Mouse (Mus musculus): ENCODE measurements at regions not wholly inside any gene's neighbourhood (a gene's known extent, or its start where the extent isn't known, plus 50 kb on each side); places are given as distances from the start of the nearest gene placed in this dataset.

DNA sequence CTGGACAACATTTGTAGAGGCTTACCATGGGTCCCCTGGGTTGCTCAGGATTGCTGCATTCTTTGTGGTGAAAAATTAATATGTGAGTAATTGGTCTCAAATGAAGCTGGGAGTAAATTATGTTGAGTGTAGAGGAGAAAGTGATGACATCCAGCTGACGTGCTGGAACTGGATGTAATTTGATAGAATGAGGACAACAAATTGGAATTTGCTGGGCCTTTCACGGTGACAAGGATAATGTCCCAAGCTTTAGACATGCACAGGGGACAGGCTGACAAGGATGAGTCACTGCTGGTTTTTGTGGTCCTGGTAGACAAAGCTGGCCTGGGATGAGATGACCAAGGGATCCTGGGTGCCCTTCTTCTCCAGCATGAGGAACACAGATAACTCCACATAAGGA is 357.9 kb upstream of the Mki67 start:
- H3K4me3 ChIP-seq (ENCODE audit: low read depth, low read length): no peak overlapping the region
- H3K9ac ChIP-seq (ENCODE audit: low read length): no peak overlapping the region
- DNase-seq (ENCODE audit: low spot score) (no peak), ATAC-seq (replicated peaks; ENCODE audit: low FRiP score, low TSS enrichment, low read depth) (no peak)
- no peaks in the 10 kb centered on the region for H3K9me3 ChIP-seq (ENCODE audit: control insufficient read depth, low read length)
- H3K27ac ChIP-seq (ENCODE audit: low read depth): no peak overlapping the region
- no peaks in the 10 kb centered on the region for H3K36me3 ChIP-seq (ENCODE audit: control insufficient read depth, insufficient read depth, low read length)
- no peak overlapping the region for H3K4me2 ChIP-seq (ENCODE audit: low read length)
- WGBS: 86% methylated on average over 2 of the region's 2 CpGs
- no peaks in the 10 kb centered on the region; the same call in 1 of the 2 replicates for H3K4me1 ChIP-seq (replicated peaks; ENCODE audit: control insufficient read depth, insufficient read depth, low read length)
- H3K27me3 ChIP-seq (replicated peaks; ENCODE audit: control insufficient read depth, insufficient read depth, low read length): no peaks in the 10 kb centered on the region

DNA sequence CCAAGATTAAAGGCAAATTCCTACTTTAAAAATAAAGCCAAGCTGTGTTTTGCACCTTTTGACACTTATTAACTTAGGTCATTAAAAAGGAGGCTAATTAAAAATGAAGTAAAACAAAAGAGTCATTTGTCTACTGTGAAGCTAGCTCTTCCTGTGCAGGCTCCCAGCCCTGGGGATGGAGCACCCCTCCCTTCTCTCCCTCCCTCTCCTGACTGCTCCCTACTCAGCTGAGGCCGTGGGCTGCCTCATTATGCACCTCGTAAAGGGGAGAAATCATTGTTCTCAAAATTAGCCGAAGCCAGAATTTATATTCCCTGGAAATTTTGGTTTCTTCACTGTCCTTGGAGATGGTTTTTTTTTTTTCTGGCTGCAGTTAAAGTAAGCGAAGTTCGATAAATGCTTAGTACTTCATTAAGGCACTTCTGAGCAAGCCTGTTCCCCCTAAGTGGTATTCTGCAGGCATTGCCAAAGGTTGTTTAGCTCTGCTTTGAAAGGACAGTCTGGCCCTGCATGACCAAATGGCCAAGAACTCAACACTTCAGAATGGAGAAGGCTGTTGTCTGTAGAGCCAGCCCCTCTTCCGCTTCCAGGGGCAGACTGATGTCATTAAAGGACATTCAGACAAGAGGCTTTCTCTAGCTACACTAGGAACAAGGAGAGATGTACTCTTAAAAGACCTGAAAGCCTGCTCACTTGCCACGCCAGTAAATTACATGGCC is 365.5 kb upstream of the Mki67 start:
- WGBS: 49% methylated on average over 7 of the region's 7 CpGs
- no peak for ATAC-seq (replicated peaks; ENCODE audit: low FRiP score, low TSS enrichment, low read depth)

DNA sequence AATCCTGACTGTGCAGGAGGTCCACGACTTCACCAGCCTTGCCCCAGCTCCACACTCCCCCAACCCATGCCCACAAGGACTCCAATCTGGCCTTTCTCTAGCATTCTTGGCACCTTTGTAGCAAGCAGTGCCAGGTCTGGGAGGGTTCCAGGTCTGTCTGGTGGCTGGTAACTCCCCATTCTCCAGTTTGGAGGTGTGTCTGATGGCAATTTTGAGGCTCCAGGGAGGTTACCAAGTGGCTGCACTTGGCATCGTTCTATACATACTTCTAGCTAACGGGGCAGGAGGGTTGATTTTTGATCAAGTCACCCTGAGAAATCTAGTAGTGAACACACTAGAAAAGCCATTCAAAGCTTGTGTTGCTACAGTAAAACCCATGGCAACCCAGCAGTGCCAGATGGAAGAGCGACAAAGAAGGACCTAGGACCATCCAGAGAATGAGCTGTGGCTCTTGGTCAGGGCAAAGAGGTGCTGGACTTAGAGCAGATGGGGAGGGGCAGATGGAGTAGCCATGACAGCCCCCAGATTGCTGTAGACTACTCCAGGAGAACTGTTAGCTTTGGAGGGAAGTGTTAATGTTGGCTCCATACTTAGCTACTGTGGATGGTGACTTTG is 366.2 kb upstream of the Mki67 start:
- 83% methylated on average over 4 of the region's 4 CpGs for whole genome bisulfite sequencing
- H3K4me3 ChIP-seq (ENCODE audit: low read depth, low read length): no peak overlapping the region
- H3K27me3 ChIP-seq (replicated peaks; ENCODE audit: control insufficient read depth, insufficient read depth, low read length): no peaks in the 10 kb centered on the region
- peaks cover 7% of the 10 kb centered on the region; the same call in 1 of the 2 replicates for H3K4me1 ChIP-seq (replicated peaks; ENCODE audit: control insufficient read depth, insufficient read depth, low read length)
- no peaks in the 10 kb centered on the region for H3K9me3 ChIP-seq (ENCODE audit: control insufficient read depth, low read length)
- ATAC-seq (replicated peaks; ENCODE audit: low FRiP score, low TSS enrichment, low read depth) (no peak), DNase-seq (ENCODE audit: low spot score) (no peak)
- H3K9ac ChIP-seq (ENCODE audit: low read length): no peak overlapping the region
- H3K27ac ChIP-seq (ENCODE audit: low read depth): no peak overlapping the region
- H3K36me3 ChIP-seq (ENCODE audit: control insufficient read depth, insufficient read depth, low read length): no peaks in the 10 kb centered on the region
- H3K4me2 ChIP-seq (ENCODE audit: low read length): no peak overlapping the region

More for the DNA sequence above, 365.5 kb upstream of the Mki67 start:
- H3K9ac ChIP-seq (ENCODE audit: low read length): no peak overlapping the region
- H3K4me1 ChIP-seq (replicated peaks; ENCODE audit: control insufficient read depth, insufficient read depth, low read length): peaks cover 7% of the 10 kb centered on the region; the same call in 1 of the 2 replicates
- H3K4me3 ChIP-seq (ENCODE audit: low read depth, low read length): no peak overlapping the region
- H3K27me3 ChIP-seq (replicated peaks; ENCODE audit: control insufficient read depth, insufficient read depth, low read length): no peaks in the 10 kb centered on the region
- H3K36me3 ChIP-seq (ENCODE audit: control insufficient read depth, insufficient read depth, low read length): no peaks in the 10 kb centered on the region
- no peaks in the 10 kb centered on the region for H3K9me3 ChIP-seq (ENCODE audit: control insufficient read depth, low read length)
- H3K27ac ChIP-seq (ENCODE audit: low read depth): no peak overlapping the region
- H3K4me2 ChIP-seq (ENCODE audit: low read length): no peak overlapping the region
- DNase-seq (ENCODE audit: low spot score): no peak

DNA sequence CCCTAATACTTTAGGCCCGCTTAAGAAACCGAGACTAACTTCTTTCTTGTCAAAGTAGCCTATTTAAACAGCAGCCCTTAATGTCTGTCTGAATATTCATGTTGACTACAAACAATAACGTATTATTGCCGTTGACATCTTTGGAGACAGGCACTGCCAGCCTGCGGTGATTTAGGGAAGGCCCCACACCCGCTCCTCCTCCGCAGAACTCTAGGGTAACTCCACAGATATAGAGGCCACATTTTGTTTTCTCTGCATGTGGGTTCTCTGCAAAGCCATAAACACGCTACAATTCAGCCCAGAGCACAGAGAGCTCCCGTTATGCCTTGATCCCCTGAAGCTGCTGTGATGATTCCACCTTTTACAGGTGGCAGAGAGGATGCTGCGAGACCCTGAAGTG is 366.8 kb upstream of the Mki67 start:
- Histone ChIP-seq H3K4me1 (replicated peaks; ENCODE audit: control insufficient read depth, insufficient read depth, low read length) (peaks cover 7% of the 10 kb centered on the region; the same call in 1 of the 2 replicates), H3K9me3 (ENCODE audit: control insufficient read depth, low read length) (no peaks in the 10 kb centered on the region), H3K9ac (ENCODE audit: low read length) (no peak overlapping the region), H3K4me2 (ENCODE audit: low read length) (no peak overlapping the region), H3K27me3 (replicated peaks; ENCODE audit: control insufficient read depth, insufficient read depth, low read length) (no peaks in the 10 kb centered on the region), H3K4me3 (ENCODE audit: low read depth, low read length) (no peak overlapping the region), H3K36me3 (ENCODE audit: control insufficient read depth, insufficient read depth, low read length) (no peaks in the 10 kb centered on the region), H3K27ac (ENCODE audit: low read depth) (no peak overlapping the region)
- ATAC-seq (replicated peaks; ENCODE audit: low FRiP score, low TSS enrichment, low read depth) (no peak), DNase-seq (ENCODE audit: low spot score) (no peak)
- 81% methylated on average over 10 of the region's 10 CpGs for WGBS

DNA sequence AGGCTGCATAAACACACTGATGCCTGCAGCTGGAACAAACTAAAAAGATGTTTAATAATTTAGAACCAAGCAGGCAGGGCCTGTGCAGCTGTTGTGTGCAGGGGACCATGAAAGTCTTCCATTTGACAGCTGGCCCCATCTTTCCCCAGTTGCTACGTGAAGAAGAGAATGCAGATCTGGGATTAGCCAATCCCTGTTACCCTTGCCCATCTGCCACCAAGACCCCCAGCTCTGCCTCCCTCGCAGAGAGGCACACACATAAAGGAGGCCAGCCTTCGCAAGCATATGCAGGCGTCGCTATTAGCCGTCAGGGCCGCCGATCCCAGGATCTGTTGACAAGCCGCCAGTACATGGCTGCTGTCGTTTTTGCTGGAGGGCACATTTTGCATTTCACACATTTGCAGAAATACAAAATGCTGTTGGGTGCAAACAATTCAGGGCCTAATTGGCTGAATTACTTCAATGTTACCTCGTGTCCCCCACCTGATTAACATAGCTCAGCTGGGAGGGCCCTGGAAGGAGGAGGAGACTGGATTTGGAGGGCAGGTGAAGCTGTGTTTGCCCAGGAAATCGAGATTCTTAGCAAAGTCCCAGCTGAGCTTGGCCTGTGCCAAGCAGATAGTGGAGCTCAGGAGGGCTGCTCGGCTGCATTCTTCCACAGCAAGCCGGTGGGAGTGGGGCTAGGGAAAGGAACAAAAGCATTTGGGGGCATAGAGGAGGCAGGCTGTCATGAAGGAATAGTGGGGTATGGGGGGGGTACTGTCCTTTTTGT is 367.6 kb upstream of the Mki67 start:
- H3K9ac ChIP-seq (ENCODE audit: low read length): no peak overlapping the region
- H3K27me3 ChIP-seq (replicated peaks; ENCODE audit: control insufficient read depth, insufficient read depth, low read length): no peaks in the 10 kb centered on the region
- ATAC-seq (replicated peaks; ENCODE audit: low FRiP score, low TSS enrichment, low read depth): no peak
- no peak overlapping the region for H3K27ac ChIP-seq (ENCODE audit: low read depth)
- no peaks in the 10 kb centered on the region for H3K9me3 ChIP-seq (ENCODE audit: control insufficient read depth, low read length)
- H3K4me1 ChIP-seq (replicated peaks; ENCODE audit: control insufficient read depth, insufficient read depth, low read length): peaks cover 7% of the 10 kb centered on the region; the same call in 1 of the 2 replicates
- WGBS: 43% methylated on average over 14 of the region's 14 CpGs
- no peak for DNase-seq (ENCODE audit: low spot score)
- no peak overlapping the region for H3K4me2 ChIP-seq (ENCODE audit: low read length)
- no peak overlapping the region for H3K4me3 ChIP-seq (ENCODE audit: low read depth, low read length)
- no peaks in the 10 kb centered on the region for H3K36me3 ChIP-seq (ENCODE audit: control insufficient read depth, insufficient read depth, low read length)

DNA sequence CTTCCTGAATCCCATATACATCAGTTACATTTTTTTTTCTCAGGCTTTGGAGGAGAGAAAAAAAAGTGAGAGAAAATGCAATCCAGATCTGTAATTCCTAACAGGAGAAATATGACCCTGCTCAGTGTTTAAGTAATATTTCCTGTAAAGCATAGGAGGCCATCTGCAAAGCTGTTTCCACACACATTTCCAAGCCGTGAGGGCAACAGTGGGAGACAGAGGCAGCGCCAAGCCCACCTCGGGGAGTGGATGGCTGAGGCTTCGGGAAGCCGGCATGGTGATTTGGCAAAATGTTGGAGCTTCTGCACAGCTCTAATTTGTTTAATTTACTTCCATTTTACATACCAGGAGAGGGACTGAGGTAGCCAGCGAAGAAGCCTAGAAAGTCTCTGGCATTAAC is 372.6 kb upstream of the Mki67 start:
- Histone ChIP-seq H3K9ac (ENCODE audit: low read length) (no peak overlapping the region), H3K4me1 (replicated peaks; ENCODE audit: control insufficient read depth, insufficient read depth, low read length) (peaks cover 6% of the 10 kb centered on the region; the same call in 1 of the 2 replicates), H3K9me3 (ENCODE audit: control insufficient read depth, low read length) (no peaks in the 10 kb centered on the region), H3K27me3 (replicated peaks; ENCODE audit: control insufficient read depth, insufficient read depth, low read length) (no peaks in the 10 kb centered on the region), H3K4me3 (ENCODE audit: low read depth, low read length) (no peak overlapping the region), H3K27ac (ENCODE audit: low read depth) (no peak overlapping the region), H3K36me3 (ENCODE audit: control insufficient read depth, insufficient read depth, low read length) (no peaks in the 10 kb centered on the region), H3K4me2 (ENCODE audit: low read length) (no peak overlapping the region)
- DNase-seq (ENCODE audit: low spot score) (no peak), ATAC-seq (replicated peaks; ENCODE audit: low FRiP score, low TSS enrichment, low read depth) (no peak)
- WGBS: 43% methylated on average over 6 of the region's 6 CpGs

DNA sequence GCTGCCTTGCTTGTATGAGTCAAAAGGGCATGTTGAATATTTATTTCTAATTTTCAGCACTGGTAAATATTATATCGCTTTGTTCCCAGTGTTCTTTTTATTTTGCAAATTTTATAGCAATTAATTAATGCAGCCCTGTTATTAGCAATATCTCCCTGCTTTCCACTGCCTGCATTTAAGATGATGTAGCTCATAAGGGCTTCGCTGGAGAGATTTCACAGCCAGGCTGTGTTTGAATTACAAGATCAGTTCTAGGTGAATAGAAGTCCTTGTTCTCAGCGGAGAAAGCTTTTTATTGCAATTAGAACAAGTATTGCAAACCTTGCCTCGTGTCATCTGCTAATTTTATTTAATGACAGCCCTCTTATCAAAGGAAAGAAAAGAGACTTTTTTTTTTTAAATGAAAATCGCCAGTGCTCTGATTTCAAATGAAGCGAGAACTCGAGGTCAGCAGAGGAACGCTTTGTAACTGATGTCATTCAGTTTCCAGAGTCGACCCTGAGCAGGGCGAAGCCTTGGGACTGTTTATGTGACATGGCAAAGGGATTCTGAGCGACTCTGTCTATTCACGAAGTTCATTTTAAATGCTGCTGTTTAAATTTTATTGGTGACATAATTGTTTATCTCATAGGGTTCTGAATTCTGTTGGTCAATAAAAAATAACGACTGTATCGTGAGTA is 378.7 kb upstream of the Mki67 start:
- DNase-seq (ENCODE audit: low spot score): no peak
- no peaks in the 10 kb centered on the region for H3K36me3 ChIP-seq (ENCODE audit: control insufficient read depth, insufficient read depth, low read length)
- no peak overlapping the region for H3K4me2 ChIP-seq (ENCODE audit: low read length)
- no peaks in the 10 kb centered on the region for H3K9me3 ChIP-seq (ENCODE audit: control insufficient read depth, low read length)
- H3K9ac ChIP-seq (ENCODE audit: low read length): no peak overlapping the region
- no peak overlapping the region for H3K27ac ChIP-seq (ENCODE audit: low read depth)
- H3K4me3 ChIP-seq (ENCODE audit: low read depth, low read length): no peak overlapping the region
- H3K27me3 ChIP-seq (replicated peaks; ENCODE audit: control insufficient read depth, insufficient read depth, low read length): no peaks in the 10 kb centered on the region
- WGBS: 69% methylated on average over 14 of the region's 14 CpGs
- H3K4me1 ChIP-seq (replicated peaks; ENCODE audit: control insufficient read depth, insufficient read depth, low read length): peaks cover 6% of the 10 kb centered on the region; the same call in 1 of the 2 replicates
- ATAC-seq (replicated peaks; ENCODE audit: low FRiP score, low TSS enrichment, low read depth): no peak

DNA sequence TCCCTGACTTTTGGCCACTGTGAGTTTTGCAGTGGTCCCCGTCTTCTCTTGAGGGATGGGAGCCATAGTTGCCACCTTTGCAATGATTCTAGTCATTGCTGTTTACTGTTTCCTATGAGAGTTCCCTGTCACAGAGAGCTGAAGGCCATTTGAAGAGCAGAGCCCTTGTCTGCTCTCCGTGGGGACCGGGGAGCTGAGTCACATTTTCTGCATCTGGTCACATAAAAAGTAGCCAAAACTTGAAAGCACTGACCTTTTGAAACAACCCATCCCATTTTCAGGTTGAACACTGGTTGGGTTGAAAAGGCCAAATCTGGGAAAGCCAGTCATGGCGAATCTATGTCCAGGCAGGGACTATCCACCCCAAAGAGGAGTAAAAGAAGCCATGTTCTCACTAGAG is 387.9 kb upstream of the Mki67 start:
- WGBS: 87% methylated on average over 4 of the region's 4 CpGs
- no peaks in the 10 kb centered on the region for H3K4me1 ChIP-seq (replicated peaks; ENCODE audit: control insufficient read depth, insufficient read depth, low read length)
- no peaks in the 10 kb centered on the region for H3K27me3 ChIP-seq (replicated peaks; ENCODE audit: control insufficient read depth, insufficient read depth, low read length)
- H3K9me3 ChIP-seq (ENCODE audit: control insufficient read depth, low read length): no peaks in the 10 kb centered on the region
- ATAC-seq (replicated peaks; ENCODE audit: low FRiP score, low TSS enrichment, low read depth) (no peak), DNase-seq (ENCODE audit: low spot score) (no peak)
- H3K9ac ChIP-seq (ENCODE audit: low read length): no peak overlapping the region
- H3K4me3 ChIP-seq (ENCODE audit: low read depth, low read length): no peak overlapping the region
- no peak overlapping the region for H3K27ac ChIP-seq (ENCODE audit: low read depth)
- H3K36me3 ChIP-seq (ENCODE audit: control insufficient read depth, insufficient read depth, low read length): no peaks in the 10 kb centered on the region
- H3K4me2 ChIP-seq (ENCODE audit: low read length): no peak overlapping the region

Data from intestine, embryonic 14.5 days (tissue).